Mouse (Mus musculus) regulatory T cell (primary cell): ENCODE data around the gene Sv2a.
"Not testable (repeated sequence)": the region's sequence is repeated elsewhere in the genome, so short reads cannot be mapped to it uniquely, and the experiment has no call there.

ENCODE experiments used
- in situ Hi-C: fragments of 300-600 bp; cut with MboI, MseI; formaldehyde crosslinking; loops from one replicate; pipeline ENCODE4 v1.15.1; 2025; ENCODE audit warnings: high pct_unique_total_duplicates

Sv2a gene

GRCm38 (mm10) chr3:96220765-96221639, 40.1 kb downstream of the Sv2a start, which contains the start of the genes Hist2h2ac and Hist2h2be:
Hist2h2ac (minus strand) TSS chr3:96220880.
Hist2h2be (plus strand) TSS chr3:96221119.
- in situ Hi-C loops, result no loop called here

- in situ Hi-C loops, result no loop called here
These were observed 40.7 kb downstream of the Sv2a start for GRCm38 (mm10) chr3:96221640-96222038.

GRCm38 (mm10) chr3:96222774-96223173, 41.8 kb downstream of the Sv2a start:
- in situ Hi-C loops, result no loop called here

- in situ Hi-C loops, result no loop called here
These were observed 44.5 kb downstream of the Sv2a start for GRCm38 (mm10) chr3:96225421-96225820.

GRCm38 (mm10) chr3:96226695-96227648, 46.0 kb downstream of the Sv2a start:
- in situ Hi-C loops, result no loop called here

GRCm38 (mm10) chr3:96228828-96229227, 47.9 kb downstream of the Sv2a start:
- in situ Hi-C loops, result no loop called here

- in situ Hi-C loops, result no loop called here
These were observed 49.5 kb downstream of the Sv2a start for GRCm38 (mm10) chr3:96230404-96230803.

GRCm38 (mm10) chr3:96230910-96231757, 50.2 kb downstream of the Sv2a start:
- in situ Hi-C loops, result no loop called here

- in situ Hi-C loops, result no loop called here
These were observed 50.8 kb downstream of the Sv2a start for GRCm38 (mm10) chr3:96231758-96232120.

- in situ Hi-C loops, result no loop called here
These were observed 54.0 kb downstream of the Sv2a start for GRCm38 (mm10) chr3:96234914-96235313.

- in situ Hi-C loops, result no loop called here
These were observed 54.9 kb downstream of the Sv2a start for GRCm38 (mm10) chr3:96235836-96236235.

- in situ Hi-C loops, result no loop called here
These were observed 55.9 kb downstream of the Sv2a start for GRCm38 (mm10) chr3:96236834-96237334.

GRCm38 (mm10) chr3:96237335-96237903, 56.5 kb downstream of the Sv2a start:
- in situ Hi-C loops, result no loop called here

- in situ Hi-C loops, result no loop called here
These were observed 57.1 kb downstream of the Sv2a start for GRCm38 (mm10) chr3:96237904-96238511.

GRCm38 (mm10) chr3:96238954-96239793, 58.2 kb downstream of the Sv2a start, which contains the start of gene Hist2h3c2:
Hist2h3c2 (minus strand) TSS chr3:96239127.
- in situ Hi-C loops, result not testable (repeated sequence)

GRCm38 (mm10) chr3:96239949-96240798, 59.2 kb downstream of the Sv2a start, which contains the start of gene Hist2h2aa2:
Hist2h2aa2 (minus strand) TSS chr3:96240276.
- in situ Hi-C loops, result not testable (repeated sequence)

GRCm38 (mm10) chr3:96240799-96241197, 59.8 kb downstream of the Sv2a start:
- in situ Hi-C loops, result no loop called here

- in situ Hi-C loops, result no loop called here
These were observed 63.1 kb downstream of the Sv2a start for GRCm38 (mm10) chr3:96243921-96244572.
